Mouse (Mus musculus) heart, embryonic 11.5 days (tissue): ENCODE results near the gene Rplp2. TPM values are rescaled to one million over a fixed set of nuclear protein-coding genes. Genes with fewer than 3 reads are reported as not detected.

Experiments used
- ATAC-seq: fragments of 200-750 bp; cut with Nextera tagmentation; replicated peaks from 2 replicates; pipeline ENCODE4 v1.8.0; 2017; ENCODE audit warnings: moderate library complexity; ENCODE audit not compliant: insufficient number of reproducible peaks, low FRiP score, low TSS enrichment
- H3K27ac ChIP-seq: fragments of 300-500 bp; sonication (generic); 2 replicates; pipeline ENCODE4 v1.5.1; 2014; ENCODE audit warnings: mild to moderate bottlenecking, low read depth, low read length
- H3K27me3 ChIP-seq: fragments of 300-500 bp; sonication (generic); 2 replicates; pipeline ENCODE4 v1.6.1; 2014; ENCODE audit warnings: mild to moderate bottlenecking, low read length, mixed read lengths; ENCODE audit not compliant: control insufficient read depth, insufficient read depth
- H3K36me3 ChIP-seq: fragments of 300-500 bp; sonication (generic); 2 replicates; pipeline ENCODE4 v1.6.1; 2014; ENCODE audit warnings: mild to moderate bottlenecking, low read length, moderate library complexity, mixed read lengths; ENCODE audit not compliant: control insufficient read depth, insufficient read depth
- H3K4me1 ChIP-seq: fragments of 300-500 bp; sonication (generic); 2 replicates; pipeline ENCODE4 v1.6.1; 2014; ENCODE audit warnings: low read length; ENCODE audit not compliant: control insufficient read depth, insufficient read depth
- H3K4me2 ChIP-seq: fragments of 300-500 bp; sonication (generic); 2 replicates; pipeline ENCODE4 v1.6.1; 2014; ENCODE audit warnings: mild to moderate bottlenecking, moderate library complexity
- H3K4me3 ChIP-seq: fragments of 300-500 bp; sonication (generic); 2 replicates; pipeline ENCODE4 v1.5.1; 2014; ENCODE audit warnings: low read depth, low read length
- H3K9ac ChIP-seq: fragments of 300-500 bp; sonication (generic); 2 replicates; pipeline ENCODE4 v1.6.1; 2014; ENCODE audit warnings: mild to moderate bottlenecking, low read depth, low read length, moderate library complexity
- H3K9me3 ChIP-seq: fragments of 300-500 bp; sonication (generic); replicated peaks from 2 replicates; pipeline ENCODE4 v1.6.1; 2016; ENCODE audit warnings: low read length; ENCODE audit not compliant: control insufficient read depth
- WGBS: fragments of 180-500 bp; shearing (Covaris S2); extraction: QIAGEN DNeasy Blood & Tissue Kit; methylation state at CpG from one replicate; pipeline ENCODE4 v1.1.7; 2014; ENCODE audit not compliant: insufficient replicate concordance; 5-methylcytosine and 5-hydroxymethylcytosine counted together
- polyA plus RNA-seq: library from polyadenylated mRNA; unstranded; fragments of >200 nt; fragmentation: Nextera tagmentation; extraction: Ambion mirVana; gene quantifications from 2 replicates; pipeline ENCODE4 v1.2.1, GENCODE M21; 2014

Rplp2 gene
- polyA plus RNA-seq, 1 experiment from 2014 or later = 1,016 TPM

DNA sequence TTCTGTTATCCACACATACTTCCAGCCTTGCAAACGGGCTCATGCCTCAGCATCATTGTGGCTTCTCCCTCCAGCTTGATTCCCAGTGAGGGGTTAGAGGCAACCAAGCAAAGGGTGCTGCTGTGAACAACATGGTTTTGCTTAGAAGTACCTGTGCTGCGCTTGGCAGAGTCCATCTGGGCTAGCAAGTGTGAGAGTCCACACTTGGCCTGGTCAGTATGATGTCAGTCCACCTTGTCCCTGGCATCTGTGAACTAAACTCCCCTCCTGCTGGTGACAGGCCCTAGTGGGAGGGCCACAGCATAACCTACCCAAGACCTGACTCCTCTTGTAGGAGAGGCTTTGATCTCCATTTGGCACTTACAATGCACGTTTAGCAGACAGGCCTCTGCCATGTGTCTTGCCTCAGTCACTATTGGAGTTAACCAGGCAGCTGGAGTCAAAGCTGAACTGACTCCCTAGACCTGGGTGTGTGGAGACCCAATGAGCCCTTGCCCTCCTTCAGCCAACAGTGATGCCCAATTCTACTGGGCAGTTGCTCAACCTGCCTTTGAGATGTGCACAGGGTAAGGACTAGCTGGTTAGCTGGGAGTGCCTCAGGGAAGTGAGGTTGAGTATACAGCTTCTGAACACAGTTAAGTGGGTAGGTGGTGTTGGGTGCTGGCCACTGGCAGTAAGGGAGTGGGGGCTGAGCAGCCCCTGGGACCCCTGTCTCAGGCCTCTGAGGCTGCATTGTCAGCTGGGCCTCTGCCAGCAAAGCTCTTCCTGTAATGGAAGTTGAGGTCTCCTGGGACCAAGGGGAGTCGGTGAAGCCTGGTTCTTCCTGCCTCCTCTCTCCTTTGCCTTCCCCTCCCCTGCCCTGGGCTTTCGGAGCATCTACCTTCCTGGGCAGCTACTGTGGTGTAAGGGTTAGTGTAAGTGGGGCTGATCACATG lies 37.3 kb downstream of the Rplp2 start:
- H3K4me3 ChIP-seq = no peak overlapping the region
- ATAC-seq = no peak
- H3K4me1 ChIP-seq = peaks cover 19% of the 10 kb centered on the region
- 65% methylated on average over 5 of the region's 5 CpGs for WGBS
- no peaks in the 10 kb centered on the region for H3K36me3 ChIP-seq
- H3K27me3 ChIP-seq = peaks cover 17% of the 10 kb centered on the region
- no peaks in the 10 kb centered on the region for H3K9me3 ChIP-seq
- H3K9ac ChIP-seq = no peak overlapping the region
- no peak overlapping the region for H3K27ac ChIP-seq
- no peak overlapping the region for H3K4me2 ChIP-seq

DNA sequence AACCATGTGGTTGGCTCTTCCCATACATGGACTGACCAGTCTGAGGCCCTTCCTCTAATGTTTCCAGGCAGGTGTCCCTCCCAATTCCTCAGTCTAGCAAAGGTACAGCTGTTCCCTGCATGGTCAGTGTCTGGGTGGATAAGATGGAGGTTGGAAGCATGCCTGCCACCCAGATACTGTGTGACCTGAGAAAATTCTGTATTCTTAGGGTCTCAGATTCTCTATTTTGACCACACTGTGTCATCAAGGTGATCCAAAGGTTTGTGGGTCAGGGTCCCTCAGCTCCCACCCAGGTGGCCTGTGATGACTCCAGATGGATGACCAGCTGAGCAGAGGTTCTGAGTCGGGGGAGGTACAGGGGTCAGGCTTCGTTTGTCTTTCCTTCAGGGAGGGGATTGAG lies 38.0 kb downstream of the Rplp2 start:
- 56% methylated on average over 2 of the region's 2 CpGs for WGBS
- H3K27me3 ChIP-seq = peaks cover 17% of the 10 kb centered on the region
- no peak overlapping the region for H3K9ac ChIP-seq
- no peaks in the 10 kb centered on the region for H3K9me3 ChIP-seq
- H3K4me1 ChIP-seq = peaks cover 19% of the 10 kb centered on the region
- no peak overlapping the region for H3K4me3 ChIP-seq
- H3K27ac ChIP-seq = no peak overlapping the region
- H3K4me2 ChIP-seq = no peak overlapping the region
- no peak for ATAC-seq
- H3K36me3 ChIP-seq = no peaks in the 10 kb centered on the region

- Histone ChIP-seq H3K36me3 (no peaks in the 10 kb centered on the region), H3K27me3 (peaks cover 17% of the 10 kb centered on the region), H3K9ac (no peak overlapping the region), H3K4me1 (peaks cover 16% of the 10 kb centered on the region), H3K4me2 (no peak overlapping the region), H3K4me3 (no peak overlapping the region), H3K27ac (no peak overlapping the region), H3K9me3 (no peaks in the 10 kb centered on the region)
- ATAC-seq = no peak
- 96% methylated on average over 2 of the region's 2 CpGs for WGBS
These were observed 38.4 kb downstream of the Rplp2 start for GRCm38 (mm10) chr7:141485606-141486005.

DNA sequence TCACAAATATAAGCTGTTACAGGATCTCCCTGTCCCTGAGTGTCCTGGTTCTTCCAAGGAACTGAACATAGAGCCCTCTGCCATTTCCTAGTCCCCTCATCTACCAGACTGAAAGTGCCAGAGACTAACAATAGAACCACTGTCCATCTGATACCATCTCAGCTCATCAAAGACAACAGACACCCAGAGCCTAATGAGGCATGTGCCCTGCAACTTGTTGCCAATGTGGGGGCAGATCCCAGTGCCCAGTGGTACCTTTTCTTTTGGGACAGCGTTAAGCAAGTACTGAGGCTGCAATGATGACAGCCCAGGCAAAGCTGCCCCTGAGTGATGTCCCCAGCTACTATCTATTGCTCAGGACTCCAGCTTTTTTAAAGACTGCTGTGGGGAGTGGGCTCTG lies 39.1 kb downstream of the Rplp2 start:
- Histone ChIP-seq H3K4me1 (peaks cover 12% of the 10 kb centered on the region), H3K4me3 (no peak overlapping the region), H3K4me2 (no peak overlapping the region), H3K27ac (no peak overlapping the region), H3K36me3 (no peaks in the 10 kb centered on the region), H3K27me3 (peaks cover 14% of the 10 kb centered on the region), H3K9me3 (no peaks in the 10 kb centered on the region), H3K9ac (no peak overlapping the region)
- WGBS = 96% methylated on average over 1 of the region's 1 CpGs
- no peak for ATAC-seq

GRCm38 (mm10) chr7:141487141-141487540 lies 40.0 kb downstream of the Rplp2 start:
- Histone ChIP-seq H3K4me2 (no peak overlapping the region), H3K27ac (no peak overlapping the region), H3K36me3 (no peaks in the 10 kb centered on the region), H3K4me1 (peaks cover 9% of the 10 kb centered on the region), H3K27me3 (peaks cover 13% of the 10 kb centered on the region), H3K9me3 (no peaks in the 10 kb centered on the region), H3K4me3 (no peak overlapping the region), H3K9ac (no peak overlapping the region)
- WGBS = 74% methylated on average over 7 of the region's 7 CpGs
- ATAC-seq = no peak

DNA sequence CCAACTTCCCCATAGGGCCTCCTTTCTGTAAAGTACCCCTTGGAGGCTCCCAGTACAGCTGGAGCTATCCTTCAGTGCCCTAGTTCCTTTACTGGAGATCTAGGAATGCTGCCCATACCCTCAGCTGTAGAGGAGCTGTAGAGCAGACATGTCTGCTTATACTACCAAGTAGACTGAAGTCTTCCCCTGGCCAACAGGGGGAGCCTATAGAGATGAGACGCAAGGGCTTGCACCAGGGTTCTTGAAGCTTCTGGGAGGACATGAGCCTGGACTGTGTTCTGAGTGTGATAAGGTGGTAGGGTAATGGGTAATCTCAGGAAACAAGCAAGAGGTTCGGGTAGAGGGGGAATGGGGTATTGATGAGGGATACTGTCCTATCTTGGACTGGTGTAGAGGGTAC lies 44.0 kb downstream of the Rplp2 start:
- H3K4me3 ChIP-seq = no peak overlapping the region
- H3K9ac ChIP-seq = no peak overlapping the region
- no peaks in the 10 kb centered on the region for H3K4me1 ChIP-seq
- 69% methylated on average over 2 of the region's 2 CpGs for WGBS
- H3K9me3 ChIP-seq = no peaks in the 10 kb centered on the region
- no peak overlapping the region for H3K27ac ChIP-seq
- H3K36me3 ChIP-seq = 0 out of 2 replicates have a peak, but pooled peaks cover 2% of the 10 kb centered on the region
- no peak overlapping the region for H3K4me2 ChIP-seq
- H3K27me3 ChIP-seq = no peaks in the 10 kb centered on the region
- ATAC-seq = no peak

GRCm38 (mm10) chr7:141492738-141493137 lies 45.6 kb downstream of the Rplp2 start:
- no peak for ATAC-seq
- 0 out of 2 replicates have a peak, but pooled peaks cover 2% of the 10 kb centered on the region for H3K36me3 ChIP-seq
- H3K27me3 ChIP-seq = no peaks in the 10 kb centered on the region
- H3K4me2 ChIP-seq = no peak overlapping the region
- no peak overlapping the region for H3K27ac ChIP-seq
- H3K9ac ChIP-seq = no peak overlapping the region
- H3K4me3 ChIP-seq = no peak overlapping the region
- no peaks in the 10 kb centered on the region for H3K9me3 ChIP-seq
- 76% methylated on average over 5 of the region's 5 CpGs for WGBS
- peaks cover 7% of the 10 kb centered on the region for H3K4me1 ChIP-seq

GRCm38 (mm10) chr7:141493729-141494128 lies 46.6 kb downstream of the Rplp2 start:
- Histone ChIP-seq H3K27me3 (no peaks in the 10 kb centered on the region), H3K36me3 (0 out of 2 replicates have a peak, but pooled peaks cover 2% of the 10 kb centered on the region), H3K4me3 (no peak overlapping the region), H3K9ac (no peak overlapping the region), H3K9me3 (no peaks in the 10 kb centered on the region), H3K27ac (no peak overlapping the region), H3K4me1 (peaks cover 8% of the 10 kb centered on the region), H3K4me2 (no peak overlapping the region)
- 61% methylated on average over 1 of the region's 1 CpGs for WGBS
- ATAC-seq = no peak

DNA sequence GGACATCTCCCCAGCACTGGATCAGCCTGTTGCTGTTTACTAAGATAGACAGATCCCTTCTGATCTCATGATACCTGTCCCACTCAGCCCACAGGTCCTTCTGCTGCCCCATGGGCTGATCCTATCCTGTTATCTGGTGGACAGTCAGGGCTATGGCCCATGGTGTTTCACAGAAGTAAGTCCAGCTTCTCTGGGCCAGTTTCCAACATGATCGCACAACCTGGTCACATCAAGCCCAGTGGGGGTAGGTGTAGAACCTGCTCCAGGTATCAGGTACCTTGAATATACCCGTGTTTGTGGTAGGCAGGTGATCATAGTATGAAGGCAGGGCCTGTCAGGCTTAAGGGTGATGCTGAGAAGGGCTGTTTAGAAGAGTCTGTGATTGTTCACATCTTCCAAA lies 48.2 kb downstream of the Rplp2 start:
- Histone ChIP-seq H3K4me2 (no peak overlapping the region), H3K9me3 (no peaks in the 10 kb centered on the region), H3K9ac (no peak overlapping the region), H3K4me3 (no peak overlapping the region), H3K27ac (no peak overlapping the region), H3K36me3 (0 out of 2 replicates have a peak, but pooled peaks cover 2% of the 10 kb centered on the region), H3K27me3 (no peaks in the 10 kb centered on the region), H3K4me1 (peaks cover 13% of the 10 kb centered on the region)
- no peak for ATAC-seq
- 86% methylated on average over 2 of the region's 2 CpGs for WGBS
